Mouse (Mus musculus) gastrocnemius, adult 2 months (tissue): Measurements from ENCODE around the gene Uqcrfs1. TPM values are rescaled to one million over a fixed set of nuclear protein-coding genes. Genes with fewer than 3 reads are reported as not detected.

Source experiments
- DNase-seq: peaks from one replicate; pipeline ENCODE4 v3.0.0; 2022
- H3K27ac ChIP-seq: fragments of 200-600 bp; 2 replicates; pipeline ENCODE4 v1.8.1; 2022; ENCODE audit warnings: mild to moderate bottlenecking
- H3K4me3 ChIP-seq: fragments of 200-600 bp; 2 replicates; pipeline ENCODE4 v1.8.1; 2022; ENCODE audit warnings: mild to moderate bottlenecking, moderate library complexity
- CTCF ChIP-seq: fragments of 200-600 bp; IDR thresholded peaks from 2 replicates; pipeline ENCODE4 v1.8.1; 2022; ENCODE audit warnings: antibody characterized with exemption, mild to moderate bottlenecking, moderate library complexity
- intact Hi-C: fragments of 180-260 bp; cut with DNase I; formaldehyde crosslinking; loops from one replicate; pipeline ENCODE4 v1.15.1; 2025
- long read RNA-seq, 2 experiments: library from polyadenylated mRNA; stranded (forward); transcript quantifications; one replicate each; pipeline ENCODE4 v2.0.0; 2021
- total RNA-seq, 2 experiments: library from RNA; stranded (reverse); gene quantifications; 2 replicates each; pipeline ENCODE4 v1.2.3; 2021

The Uqcrfs1 gene
- 100 to 1,000 TPM; 441 to 666 TPM for total RNA-seq
- long read RNA-seq, experiment 1, transcript Uqcrfs1-201 (2 exons, 1,363 nt), result major isoform, 1,317 of 1,331 reads
- long read RNA-seq, experiment 1, partial matches to known transcripts, result 0 of 1,331 reads
- long read RNA-seq, experiment 1, other reads (novel, unspliced or antisense), result 14 of 1,331 reads
- long read RNA-seq, experiment 2, transcript Uqcrfs1-201 (2 exons, 1,363 nt), result major isoform, 1,418 of 1,437 reads
- long read RNA-seq, experiment 2, partial matches to known transcripts, result 0 of 1,437 reads
- long read RNA-seq, experiment 2, other reads (novel, unspliced or antisense), result 19 of 1,437 reads

- peak within 1 kb of the TSS; percentile 81 for H3K4me3 ChIP-seq
- H3K27ac ChIP-seq, result peak within 1 kb of the TSS; percentile 99
- DNase-seq, result peak; percentile 99
- TF ChIP-seq CTCF, result no peak
- intact Hi-C loops, result loop anchor here (5.0 to 10.0 kb wide), 4 partner anchors 273 to 1262 kb away; partner anchors contain the start of gene Foxc1
Observed at GRCm38 (mm10) chr13:30544856-30545604, at the start of gene Uqcrfs1. Uqcrfs1 (minus strand) TSS chr13:30545362.

GRCm38 (mm10) chr13:30585786-30586185, 40.6 kb upstream of the Uqcrfs1 start:
- Histone ChIP-seq H3K27ac (no peak overlapping the region), H3K4me3 (no peak overlapping the region)
- DNase-seq, result no peak
- TF ChIP-seq CTCF, result no peak
- intact Hi-C loops, result no loop called here

GRCm38 (mm10) chr13:30582541-30582940, 37.4 kb upstream of the Uqcrfs1 start:
- peak; percentile 16 for DNase-seq
- TF ChIP-seq CTCF, result peak; percentile 13; the same call in 1 of the 2 replicates
- intact Hi-C loops, result no loop called here
- Histone ChIP-seq H3K4me3 (no peak overlapping the region), H3K27ac (no peak overlapping the region)

- H3K4me3 ChIP-seq, result no peak overlapping the region
- no peak for DNase-seq
- intact Hi-C loops, result no loop called here
Observed at GRCm38 (mm10) chr13:30578806-30579205, 33.6 kb upstream of the Uqcrfs1 start.

GRCm38 (mm10) chr13:30576819-30577218, 31.7 kb upstream of the Uqcrfs1 start:
- H3K27ac ChIP-seq, result no peak overlapping the region
- no peak for DNase-seq
- TF ChIP-seq CTCF, result no peak
- H3K4me3 ChIP-seq, result no peak overlapping the region
- intact Hi-C loops, result no loop called here

More at GRCm38 (mm10) chr13:30578806-30579205, 33.6 kb upstream of the Uqcrfs1 start:
- no peak overlapping the region for H3K27ac ChIP-seq
- TF ChIP-seq CTCF, result no peak

GRCm38 (mm10) chr13:30572971-30573370, 27.8 kb upstream of the Uqcrfs1 start:
- no peak for TF ChIP-seq CTCF
- intact Hi-C loops, result no loop called here
- no peak overlapping the region for H3K4me3 ChIP-seq
- H3K27ac ChIP-seq, result no peak overlapping the region
- DNase-seq, result no peak

- H3K27ac ChIP-seq, result no peak overlapping the region
- intact Hi-C loops, result no loop called here
- no peak overlapping the region for H3K4me3 ChIP-seq
- no peak for TF ChIP-seq CTCF
- DNase-seq, result no peak
Observed at GRCm38 (mm10) chr13:30570182-30570581, 25.0 kb upstream of the Uqcrfs1 start.

GRCm38 (mm10) chr13:30567571-30567970, 22.4 kb upstream of the Uqcrfs1 start:
- TF ChIP-seq CTCF, result no peak
- Histone ChIP-seq H3K4me3 (no peak overlapping the region), H3K27ac (no peak overlapping the region)
- no peak for DNase-seq
- intact Hi-C loops, result loop anchor here (10.0 kb wide), 1 partner anchor 287 kb away; no protein-coding TSS in a partner anchor

GRCm38 (mm10) chr13:30566767-30567166, 21.6 kb upstream of the Uqcrfs1 start:
- intact Hi-C loops, result loop anchor here (10.0 kb wide), 1 partner anchor 288 kb away; no protein-coding TSS in a partner anchor
- DNase-seq, result peak; percentile 69
- TF ChIP-seq CTCF, result peak; percentile 72

GRCm38 (mm10) chr13:30560603-30561002, 15.4 kb upstream of the Uqcrfs1 start:
- H3K4me3 ChIP-seq, result no peak overlapping the region
- intact Hi-C loops, result loop anchor here (10.0 kb wide), 1 partner anchor 294 kb away; no protein-coding TSS in a partner anchor
- TF ChIP-seq CTCF, result no peak

More at GRCm38 (mm10) chr13:30566767-30567166, 21.6 kb upstream of the Uqcrfs1 start:
- Histone ChIP-seq H3K4me3 (no peak overlapping the region), H3K27ac (no peak overlapping the region)

GRCm38 (mm10) chr13:30560052-30560451, 14.9 kb upstream of the Uqcrfs1 start:
- no peak for DNase-seq
- TF ChIP-seq CTCF, result no peak
- no peak overlapping the region for H3K4me3 ChIP-seq
- intact Hi-C loops, result loop anchor here (10.0 kb wide), 1 partner anchor 295 kb away; no protein-coding TSS in a partner anchor
- no peak overlapping the region for H3K27ac ChIP-seq

More at GRCm38 (mm10) chr13:30560603-30561002, 15.4 kb upstream of the Uqcrfs1 start:
- no peak for DNase-seq
- H3K27ac ChIP-seq, result no peak overlapping the region

GRCm38 (mm10) chr13:30557751-30558150, 12.6 kb upstream of the Uqcrfs1 start:
- TF ChIP-seq CTCF, result no peak
- no peak overlapping the region for H3K4me3 ChIP-seq
- no peak for DNase-seq
- H3K27ac ChIP-seq, result no peak overlapping the region
- intact Hi-C loops, result no loop called here
